Mouse (Mus musculus) lung, embryonic 14.5 days (tissue): ENCODE measurements around the gene Ints1. TPM values are rescaled to one million over a fixed set of nuclear protein-coding genes. Genes with fewer than 3 reads are reported as not detected.
A peak's percentile ranks its signal among the peaks of the same experiment; 100 is the strongest.

Experiments used
- ATAC-seq: fragments of 200-750 bp; cut with Nextera tagmentation; 2 replicates; pipeline ENCODE4 v1.8.0; 2017; ENCODE audit warnings: mild to moderate bottlenecking, moderate TSS enrichment, moderate library complexity; ENCODE audit not compliant: insufficient read depth
- DNase-seq: peaks from one replicate; pipeline ENCODE4 v3.0.0-alpha.2; 2015
- H3K27ac ChIP-seq: fragments of 300-500 bp; sonication (generic); 2 replicates; pipeline ENCODE4 v1.5.1; 2014; ENCODE audit warnings: low read depth, mild to moderate bottlenecking, moderate library complexity
- H3K27me3 ChIP-seq: fragments of 300-500 bp; sonication (generic); 2 replicates; pipeline ENCODE4 v1.6.1; 2014; ENCODE audit warnings: low read length, control low read depth; ENCODE audit not compliant: insufficient read depth
- H3K36me3 ChIP-seq: fragments of 300-500 bp; sonication (generic); 2 replicates; pipeline ENCODE4 v1.6.1; 2014; ENCODE audit warnings: control low read depth; ENCODE audit not compliant: insufficient read depth
- H3K4me1 ChIP-seq: fragments of 300-500 bp; sonication (generic); 2 replicates; pipeline ENCODE4 v1.6.1; 2014; ENCODE audit warnings: antibody characterized with exemption, control low read depth; ENCODE audit not compliant: insufficient read depth
- H3K4me2 ChIP-seq: fragments of 300-500 bp; sonication (generic); 2 replicates; pipeline ENCODE4 v1.6.1; 2014; ENCODE audit warnings: mild to moderate bottlenecking
- H3K4me3 ChIP-seq: fragments of 300-500 bp; sonication (generic); 2 replicates; pipeline ENCODE4 v1.5.1; 2014; ENCODE audit warnings: low read depth, low read length
- H3K9ac ChIP-seq: fragments of 300-500 bp; sonication (generic); 2 replicates; pipeline ENCODE4 v1.6.1; 2014
- H3K9me3 ChIP-seq: fragments of 300-500 bp; sonication (generic); 2 replicates; pipeline ENCODE4 v1.6.1; 2016; ENCODE audit warnings: low read depth, low read length, control low read depth
- CTCF ChIP-seq: IDR thresholded peaks from 2 replicates; pipeline ENCODE4 v1.5.1; 2016; ENCODE audit warnings: antibody characterized with exemption, low read depth
- WGBS: fragments of 180-500 bp; shearing (Covaris S2); extraction: QIAGEN DNeasy Blood & Tissue Kit; methylation state at CpG from one replicate; pipeline ENCODE4 v1.1.7; 2014; 5-methylcytosine and 5-hydroxymethylcytosine counted together
- microRNA-seq: library from miRNA; unstranded; fragments of <30 nt; microRNA quantifications from one replicate; pipeline ENCODE4, GENCODE M21; 2016; ENCODE audit warnings: borderline number of aligned reads
- polyA plus RNA-seq: library from polyadenylated mRNA; unstranded; fragments of >200 nt; fragmentation: Nextera tagmentation; extraction: Ambion mirVana; gene quantifications from 2 replicates; pipeline ENCODE4 v1.2.1, GENCODE M21; 2014

The Ints1 gene
- polyA plus RNA-seq, 1 experiment from 2014 or later: 39.8 TPM

- no peak for DNase-seq
- Histone ChIP-seq H3K36me3 (no peaks in the 10 kb centered on the region), H3K4me3 (no peak overlapping the region), H3K9me3 (no peaks in the 10 kb centered on the region), H3K4me1 (no peaks in the 10 kb centered on the region), H3K9ac (no peak overlapping the region), H3K27ac (no peak overlapping the region), H3K4me2 (no peak overlapping the region), H3K27me3 (no peaks in the 10 kb centered on the region)
- no peak for TF ChIP-seq CTCF
- no peak for ATAC-seq
- WGBS: 79% methylated on average over 7 of the region's 7 CpGs
These were observed 56.5 kb downstream of the Ints1 start for GRCm38 (mm10) chr5:139718949-139719348.

GRCm38 (mm10) chr5:139718540-139718939 is 56.9 kb downstream of the Ints1 start:
- Histone ChIP-seq H3K9me3 (no peaks in the 10 kb centered on the region), H3K27me3 (no peaks in the 10 kb centered on the region), H3K4me3 (no peak overlapping the region), H3K4me2 (no peak overlapping the region), H3K4me1 (no peaks in the 10 kb centered on the region), H3K36me3 (no peaks in the 10 kb centered on the region), H3K9ac (no peak overlapping the region), H3K27ac (no peak overlapping the region)
- ATAC-seq (peak; percentile 19; the same call in 1 of the 2 replicates), DNase-seq (peak; percentile 69)
- no peak for TF ChIP-seq CTCF
- WGBS: 57% methylated on average over 6 of the region's 6 CpGs

- DNase-seq: peak; percentile 84
- TF ChIP-seq CTCF: peak; percentile 93
- Histone ChIP-seq H3K4me2 (no peak overlapping the region), H3K27me3 (no peaks in the 10 kb centered on the region), H3K9me3 (no peaks in the 10 kb centered on the region), H3K36me3 (no peaks in the 10 kb centered on the region), H3K4me1 (no peaks in the 10 kb centered on the region), H3K9ac (no peak overlapping the region), H3K27ac (no peak overlapping the region; the same call in 1 of the 2 replicates), H3K4me3 (no peak overlapping the region)
- peak; percentile 64; the same call in 1 of the 2 replicates for ATAC-seq
- WGBS: 93% methylated on average over 2 of the region's 2 CpGs
These were observed 57.8 kb downstream of the Ints1 start for GRCm38 (mm10) chr5:139717723-139718122.

GRCm38 (mm10) chr5:139706496-139706895 is 69.0 kb downstream of the Ints1 start:
- no peaks in the 10 kb centered on the region for H3K9me3 ChIP-seq
- H3K27ac ChIP-seq: no peak overlapping the region
- DNase-seq: no peak
- H3K4me3 ChIP-seq: no peak overlapping the region
- H3K27me3 ChIP-seq: no peaks in the 10 kb centered on the region
- no peak overlapping the region for H3K4me2 ChIP-seq
- WGBS: 91% methylated on average over 9 of the region's 10 CpGs
- peaks cover 3% of the 10 kb centered on the region; the same call in 1 of the 2 replicates for H3K36me3 ChIP-seq
- ATAC-seq: no peak
- H3K4me1 ChIP-seq: no peaks in the 10 kb centered on the region
- H3K9ac ChIP-seq: no peak overlapping the region
- TF ChIP-seq CTCF: no peak

GRCm38 (mm10) chr5:139702905-139703304 is 72.6 kb downstream of the Ints1 start:
- Histone ChIP-seq H3K4me3 (no peak overlapping the region), H3K27ac (no peak overlapping the region), H3K4me1 (no peaks in the 10 kb centered on the region), H3K9me3 (no peaks in the 10 kb centered on the region), H3K36me3 (peaks cover 3% of the 10 kb centered on the region; the same call in 1 of the 2 replicates), H3K9ac (no peak overlapping the region), H3K4me2 (no peak overlapping the region), H3K27me3 (no peaks in the 10 kb centered on the region)
- ATAC-seq (0 out of 2 replicates have a peak, but pooled peaks have one; percentile 24), DNase-seq (peak; percentile 27)
- 62% methylated on average over 2 of the region's 2 CpGs for WGBS
- peak; percentile 73 for TF ChIP-seq CTCF

GRCm38 (mm10) chr5:139702236-139702635 is 73.2 kb downstream of the Ints1 start:
- peak; percentile 56 for ATAC-seq
- Histone ChIP-seq H3K9ac (no peak overlapping the region), H3K27me3 (no peaks in the 10 kb centered on the region), H3K4me2 (no peak overlapping the region), H3K9me3 (no peaks in the 10 kb centered on the region), H3K36me3 (peaks cover 3% of the 10 kb centered on the region; the same call in 1 of the 2 replicates), H3K4me3 (no peak overlapping the region), H3K4me1 (no peaks in the 10 kb centered on the region), H3K27ac (no peak overlapping the region)
- WGBS: 20% methylated on average over 10 of the region's 10 CpGs
- peak; percentile 23 for DNase-seq
- no peak for TF ChIP-seq CTCF

Small RNA genes lying within 50 kb of the gene (microRNA-seq; reads per million reads assigned to microRNA genes)
- gene Mir7037: not detected

Other genes with a start within 250 kb of the Ints1 start
- gene Uncx, start 232.2 kb downstream of the Ints1 start, polyA plus RNA-seq: not detected in 2 replicates
- gene Micall2, start 39.3 kb downstream of the Ints1 start, polyA plus RNA-seq: 3.0 and 4.8 TPM in 2 replicates
- gene Mafk, start 15.8 kb upstream of the Ints1 start, polyA plus RNA-seq: 8.0 and 10.0 TPM in 2 replicates
- 8.4 and 10.5 TPM in 2 replicates for gene Tmem184a, start 44.2 kb upstream of the Ints1 start, polyA plus RNA-seq
- gene Gm26938, start 50.7 kb upstream of the Ints1 start, polyA plus RNA-seq: not detected in 2 replicates
- 78.8 and 79.3 TPM in 2 replicates for gene Psmg3, start 51.2 kb upstream of the Ints1 start, polyA plus RNA-seq
- gene Elfn1, start 132.3 kb upstream of the Ints1 start, polyA plus RNA-seq: 0.12 and 0.46 TPM in 2 replicates